Mouse (Mus musculus) T-cell, adult 2 months (primary cell): ENCODE data around the gene Slc7a10.

ENCODE experiments used
- DNase-seq: peaks from one replicate; pipeline ENCODE4 v3.0.0; 2022; ENCODE audit warnings: low spot score

Gene Slc7a10

GRCm38 (mm10) chr7:35185889-35186569 lies at the start of gene Slc7a10:
Gene Slc7a10 (plus strand): TSS chr7:35186385.
- no peak for DNase-seq

- DNase-seq: no peak
Measured at GRCm38 (mm10) chr7:35137524-35137923, 48.7 kb upstream of the Slc7a10 start.

- DNase-seq: no peak
Measured at GRCm38 (mm10) chr7:35138481-35138880, 47.7 kb upstream of the Slc7a10 start.

- DNase-seq: no peak
Measured at GRCm38 (mm10) chr7:35139880-35140279, 46.3 kb upstream of the Slc7a10 start.

GRCm38 (mm10) chr7:35141519-35141918 lies 44.7 kb upstream of the Slc7a10 start:
- DNase-seq: no peak

GRCm38 (mm10) chr7:35142522-35142921 lies 43.7 kb upstream of the Slc7a10 start:
- DNase-seq: no peak

GRCm38 (mm10) chr7:35143864-35144618 lies 42.1 kb upstream of the Slc7a10 start:
- DNase-seq: no peak

GRCm38 (mm10) chr7:35145068-35145467 lies 41.1 kb upstream of the Slc7a10 start:
- no peak for DNase-seq

GRCm38 (mm10) chr7:35146269-35146668 lies 39.9 kb upstream of the Slc7a10 start:
- no peak for DNase-seq

GRCm38 (mm10) chr7:35149616-35150433 lies 36.4 kb upstream of the Slc7a10 start:
- DNase-seq: no peak

- DNase-seq: no peak
Measured at GRCm38 (mm10) chr7:35150860-35151259, 35.3 kb upstream of the Slc7a10 start.

GRCm38 (mm10) chr7:35154449-35154848 lies 31.7 kb upstream of the Slc7a10 start:
- DNase-seq: no peak

- DNase-seq: no peak
Measured at GRCm38 (mm10) chr7:35156561-35157477, 29.4 kb upstream of the Slc7a10 start.

- no peak for DNase-seq
Measured at GRCm38 (mm10) chr7:35157512-35157911, 28.7 kb upstream of the Slc7a10 start.

- no peak for DNase-seq
Measured at GRCm38 (mm10) chr7:35162443-35162842, 23.7 kb upstream of the Slc7a10 start.

GRCm38 (mm10) chr7:35163600-35163999 lies 22.6 kb upstream of the Slc7a10 start:
- DNase-seq: no peak

- no peak for DNase-seq
Measured at GRCm38 (mm10) chr7:35164131-35164530, 22.1 kb upstream of the Slc7a10 start.

GRCm38 (mm10) chr7:35166988-35167387 lies 19.2 kb upstream of the Slc7a10 start:
- no peak for DNase-seq

- no peak for DNase-seq
Measured at GRCm38 (mm10) chr7:35167925-35168324, 18.3 kb upstream of the Slc7a10 start.

- peak; percentile 52 for DNase-seq
Measured at GRCm38 (mm10) chr7:35169341-35169740, 16.8 kb upstream of the Slc7a10 start.

GRCm38 (mm10) chr7:35171867-35172382 lies 14.3 kb upstream of the Slc7a10 start:
- DNase-seq: peak; percentile 14
